Mouse (Mus musculus): Measurements from ENCODE around the gene Hist1h3i.
"Not testable (repeated sequence)": the region's sequence is repeated elsewhere in the genome, so short reads cannot be mapped to it uniquely, and the experiment has no call there.

The Hist1h3i gene

DNA sequence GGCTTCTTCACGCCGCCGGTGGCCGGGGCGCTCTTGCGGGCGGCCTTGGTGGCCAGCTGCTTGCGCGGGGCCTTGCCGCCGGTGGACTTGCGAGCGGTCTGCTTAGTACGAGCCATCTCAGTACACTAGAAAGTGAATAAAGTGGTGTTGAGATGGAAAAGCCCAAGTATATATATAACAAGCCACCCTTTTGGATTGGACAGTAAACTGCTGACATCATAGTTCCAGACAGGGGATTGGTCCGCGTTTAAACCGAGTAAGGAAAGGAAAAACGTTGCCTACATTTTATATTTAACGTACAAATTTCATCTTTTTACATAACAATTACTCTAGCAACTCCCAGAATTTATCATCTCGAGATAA lies at the start of gene Hist1h3i:
Gene Hist1h3i, minus strand, starts transcription at position 116 of the 363 bp plus-strand sequence.
- peak; percentile 84 for DNase-seq (ENCODE audit: low read depth, low spot score)

DNA sequence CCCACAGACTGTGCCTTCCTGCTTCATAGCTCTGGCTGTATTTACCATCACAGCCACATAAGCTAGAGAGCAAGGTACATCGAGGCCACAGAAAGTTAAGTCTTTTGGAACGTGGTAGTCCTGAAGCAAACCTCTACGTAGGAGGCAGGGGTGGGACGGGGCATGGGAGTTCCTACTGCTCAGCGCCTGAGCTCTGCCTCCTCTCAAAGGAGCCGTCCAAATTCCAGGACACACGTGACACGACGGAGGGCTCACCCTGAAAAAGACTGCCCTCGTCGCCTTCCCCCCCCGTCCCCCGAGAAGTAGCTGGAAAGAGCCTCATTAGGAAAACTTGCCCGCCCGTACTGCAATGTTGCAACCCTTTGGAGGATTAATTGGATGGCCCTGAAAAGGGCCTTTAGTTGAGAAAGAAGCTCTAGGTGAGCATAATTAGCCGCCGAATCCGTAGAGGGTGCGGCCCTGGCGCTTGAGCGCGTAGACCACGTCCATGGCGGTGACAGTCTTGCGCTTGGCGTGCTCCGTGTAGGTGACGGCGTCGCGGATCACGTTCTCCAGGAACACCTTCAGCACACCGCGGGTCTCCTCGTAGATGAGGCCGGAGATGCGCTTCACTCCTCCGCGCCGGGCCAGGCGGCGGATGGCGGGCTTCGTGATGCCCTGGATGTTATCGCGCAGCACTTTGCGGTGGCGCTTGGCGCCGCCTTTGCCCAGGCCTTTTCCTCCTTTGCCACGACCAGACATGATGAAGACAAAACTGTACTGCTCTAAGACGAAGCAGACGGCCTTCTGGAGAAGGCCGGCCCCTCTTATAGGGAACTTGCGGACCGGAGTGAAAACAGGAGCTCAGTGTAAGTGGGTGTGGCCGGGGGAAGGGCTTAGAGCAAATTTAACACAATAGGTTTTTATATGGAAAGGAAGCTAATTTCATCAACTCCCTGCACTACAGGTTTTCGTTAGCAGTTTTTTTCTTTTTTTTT lies 48.5 kb upstream of the Hist1h3i start, which contains the start of gene Hist1h4n:
Gene Hist1h4n, minus strand, starts transcription at position 779 of the 977 bp plus-strand sequence.
- DNase-seq (ENCODE audit: low read depth, low spot score): not testable (repeated sequence)

DNA sequence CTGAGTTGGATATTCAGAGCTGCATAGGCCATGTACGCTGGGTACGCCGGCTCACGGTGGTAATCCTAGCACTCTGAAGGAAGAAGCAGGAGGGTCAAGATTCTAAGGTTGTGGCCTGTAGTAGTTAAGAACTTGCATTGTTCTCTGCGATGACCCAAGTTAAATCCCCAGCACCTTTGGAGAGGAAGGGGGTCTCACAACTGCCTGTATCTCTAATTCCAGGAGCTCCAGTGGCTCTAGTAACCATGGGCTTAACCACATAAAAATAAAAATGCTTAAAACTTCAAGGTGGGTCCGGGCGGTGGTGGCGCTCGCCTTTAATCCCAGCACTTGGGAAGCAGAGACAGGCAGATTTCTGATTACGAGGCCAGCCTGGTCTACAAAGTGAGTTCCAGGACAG lies 47.2 kb upstream of the Hist1h3i start:
- DNase-seq (ENCODE audit: low read depth, low spot score): no peak

DNA sequence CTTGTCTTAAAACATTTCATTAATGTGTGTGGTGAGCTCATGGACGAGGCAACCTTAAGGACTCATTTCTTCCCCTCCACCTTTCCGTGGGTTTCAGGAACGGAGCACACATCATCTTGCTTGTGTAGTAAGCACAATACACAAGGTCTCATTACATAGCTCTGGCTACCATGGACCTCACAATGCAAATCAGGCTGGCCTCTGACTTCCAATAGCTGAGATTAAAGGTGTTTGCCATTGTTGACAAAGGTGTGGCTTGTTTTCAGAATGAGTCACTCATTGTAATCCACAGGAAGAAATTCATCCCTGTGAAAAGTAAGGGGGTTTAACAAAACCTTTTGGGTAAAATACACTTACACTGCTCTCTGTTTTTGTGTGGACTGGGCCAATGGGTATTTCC lies 45.3 kb upstream of the Hist1h3i start:
- no peak for DNase-seq (ENCODE audit: low read depth, low spot score)

DNA sequence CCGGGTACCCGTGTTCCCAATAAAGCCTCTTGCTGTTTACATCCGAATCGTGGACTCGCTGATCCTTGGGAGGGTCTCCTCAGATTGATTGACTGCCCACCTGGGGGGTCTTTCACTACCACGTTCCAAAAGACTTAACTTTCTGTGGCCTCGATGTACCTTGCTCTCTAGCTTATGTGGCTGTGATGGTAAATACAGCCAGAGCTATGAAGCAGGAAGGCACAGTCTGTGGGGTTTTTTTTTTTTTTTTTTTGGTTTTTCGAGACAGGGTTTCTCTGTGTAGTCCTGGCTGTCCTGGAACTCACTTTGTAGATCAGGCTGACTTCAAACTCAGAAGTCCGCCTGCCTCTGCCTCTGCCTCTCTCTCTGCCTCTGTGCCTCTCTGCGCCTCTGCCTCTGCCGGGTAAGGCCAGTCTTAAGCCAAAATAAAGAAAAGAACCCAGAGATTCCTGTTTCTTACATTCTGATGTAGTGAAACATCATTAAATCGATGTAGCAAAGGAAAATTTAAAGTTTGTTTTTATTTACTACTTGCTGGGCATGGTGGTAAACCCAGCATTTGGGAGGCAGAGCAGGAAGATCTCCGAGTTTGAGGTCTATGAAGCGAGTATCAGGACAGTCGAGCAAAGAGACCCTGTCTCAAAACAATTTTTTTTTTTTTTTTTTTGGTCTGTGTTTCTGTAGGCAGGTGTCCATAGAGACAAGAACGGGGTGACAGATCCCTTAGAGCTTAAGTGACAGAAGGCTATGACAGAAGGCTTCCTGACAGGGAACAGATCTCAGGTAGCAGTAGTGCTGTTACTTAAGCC lies 37.1 kb upstream of the Hist1h3i start:
- DNase-seq (ENCODE audit: low read depth, low spot score): not testable (repeated sequence)

DNA sequence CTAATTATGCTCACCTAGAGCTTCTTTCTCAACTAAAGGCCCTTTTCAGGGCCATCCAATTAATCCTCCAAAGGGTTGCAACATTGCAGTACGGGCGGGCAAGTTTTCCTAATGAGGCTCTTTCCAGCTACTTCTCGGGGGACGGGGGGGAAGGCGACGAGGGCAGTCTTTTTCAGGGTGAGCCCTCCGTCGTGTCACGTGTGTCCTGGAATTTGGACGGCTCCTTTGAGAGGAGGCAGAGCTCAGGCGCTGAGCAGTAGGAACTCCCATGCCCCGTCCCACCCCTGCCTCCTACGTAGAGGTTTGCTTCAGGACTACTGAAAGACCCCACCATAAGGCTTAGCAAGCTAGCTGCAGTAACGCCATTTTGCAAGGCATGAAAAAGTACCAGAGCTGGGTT lies 28.9 kb upstream of the Hist1h3i start:
- not testable (repeated sequence) for DNase-seq (ENCODE audit: low read depth, low spot score)

DNA sequence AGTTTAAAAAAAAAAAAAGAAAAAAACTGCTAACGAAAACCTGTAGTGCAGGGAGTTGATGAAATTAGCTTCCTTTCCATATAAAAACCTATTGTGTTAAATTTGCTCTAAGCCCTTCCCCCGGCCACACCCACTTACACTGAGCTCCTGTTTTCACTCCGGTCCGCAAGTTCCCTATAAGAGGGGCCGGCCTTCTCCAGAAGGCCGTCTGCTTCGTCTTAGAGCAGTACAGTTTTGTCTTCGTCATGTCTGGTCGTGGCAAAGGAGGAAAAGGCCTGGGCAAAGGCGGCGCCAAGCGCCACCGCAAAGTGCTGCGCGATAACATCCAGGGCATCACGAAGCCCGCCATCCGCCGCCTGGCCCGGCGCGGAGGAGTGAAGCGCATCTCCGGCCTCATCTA lies 28.4 kb upstream of the Hist1h3i start, which contains the start of gene Hist1h4m:
Gene Hist1h4m, plus strand, starts transcription at position 208 of the 400 bp plus-strand sequence.
- DNase-seq (ENCODE audit: low read depth, low spot score): not testable (repeated sequence)

DNA sequence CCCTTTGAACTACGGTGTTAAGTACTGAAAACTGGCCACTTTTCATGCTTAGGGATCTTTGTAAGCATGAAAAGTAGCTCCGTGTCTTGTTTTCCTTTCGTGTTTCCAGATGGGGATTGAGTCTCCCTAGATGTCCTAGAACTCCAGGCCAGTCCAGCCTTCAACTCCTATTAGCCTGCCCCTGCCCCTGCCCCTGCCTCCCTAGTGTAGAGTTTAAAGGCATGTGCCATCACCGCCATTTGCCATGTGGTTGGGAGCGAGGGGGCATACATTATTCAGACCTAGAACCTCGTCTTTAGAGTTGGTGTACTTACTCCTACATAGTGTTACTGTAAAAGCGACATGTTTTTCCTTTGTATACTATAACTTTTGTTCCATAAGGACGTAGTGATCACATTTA lies 27.9 kb upstream of the Hist1h3i start:
- not testable (repeated sequence) for DNase-seq (ENCODE audit: low read depth, low spot score)

DNA sequence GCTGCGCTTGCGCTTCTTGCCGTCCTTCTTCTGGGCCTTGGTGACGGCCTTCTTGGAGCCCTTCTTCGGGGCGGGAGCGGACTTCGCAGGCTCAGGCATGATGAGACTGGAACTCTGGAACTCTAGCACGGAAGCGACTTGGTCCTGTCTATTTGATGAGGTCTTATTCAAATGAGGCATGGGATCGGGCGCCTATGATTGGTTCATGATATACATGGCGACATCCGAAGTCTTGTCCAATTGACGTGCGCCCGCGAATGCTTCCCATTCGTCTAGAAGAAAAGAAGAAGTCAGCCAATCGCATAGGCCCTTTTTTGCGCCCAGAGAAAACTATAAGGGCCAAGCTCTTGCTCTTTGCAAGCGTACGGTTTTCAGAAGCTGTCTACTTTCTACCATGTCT lies 26.9 kb upstream of the Hist1h3i start, which contains the start of the genes Hist1h2bq and Hist1h2ao:
Gene Hist1h2bq, minus strand, starts transcription at position 125 of the 400 bp plus-strand sequence.
Gene Hist1h2ao, plus strand, starts transcription at position 393 of the 400 bp plus-strand sequence.
- DNase-seq (ENCODE audit: low read depth, low spot score): not testable (repeated sequence)

DNA sequence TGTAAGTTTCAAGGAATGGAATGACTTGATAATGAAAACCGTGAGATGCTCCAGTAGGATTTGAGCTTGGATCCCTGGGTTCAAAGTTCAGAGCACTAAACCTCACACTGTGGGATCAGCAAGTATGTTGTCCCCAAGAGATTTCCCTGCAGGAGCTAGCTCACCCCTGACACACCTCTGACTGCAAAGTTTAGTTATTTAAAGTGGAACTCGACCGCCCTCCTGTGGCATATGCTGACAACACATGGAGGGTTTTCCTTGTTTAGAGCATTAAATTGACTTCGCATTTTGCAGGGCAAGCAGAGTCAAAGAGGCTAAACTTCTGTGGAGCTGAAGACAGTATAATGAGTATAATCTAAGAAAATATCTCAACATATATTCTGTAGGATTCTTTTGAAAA lies 19.9 kb upstream of the Hist1h3i start:
- not testable (repeated sequence) for DNase-seq (ENCODE audit: low read depth, low spot score)

DNA sequence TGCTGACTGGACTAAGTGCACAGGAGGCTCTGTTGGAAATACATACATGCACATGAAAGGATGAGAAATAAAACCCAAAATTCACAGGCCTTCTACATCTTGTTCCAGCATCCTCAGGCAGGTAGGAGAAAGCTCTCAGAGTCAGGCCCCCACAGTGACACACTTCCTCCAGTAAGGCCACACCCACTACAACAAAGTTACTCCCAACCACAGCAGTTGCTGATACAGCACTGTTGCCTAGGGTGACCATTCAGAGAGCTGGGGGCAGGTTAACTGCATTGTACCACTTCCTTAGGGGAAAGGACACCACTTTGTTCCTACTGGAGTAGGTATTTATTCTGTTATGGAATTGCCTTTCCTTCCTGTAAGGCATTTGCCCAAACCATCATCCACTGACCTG lies 14.0 kb upstream of the Hist1h3i start:
- DNase-seq (ENCODE audit: low read depth, low spot score): not testable (repeated sequence)

DNA sequence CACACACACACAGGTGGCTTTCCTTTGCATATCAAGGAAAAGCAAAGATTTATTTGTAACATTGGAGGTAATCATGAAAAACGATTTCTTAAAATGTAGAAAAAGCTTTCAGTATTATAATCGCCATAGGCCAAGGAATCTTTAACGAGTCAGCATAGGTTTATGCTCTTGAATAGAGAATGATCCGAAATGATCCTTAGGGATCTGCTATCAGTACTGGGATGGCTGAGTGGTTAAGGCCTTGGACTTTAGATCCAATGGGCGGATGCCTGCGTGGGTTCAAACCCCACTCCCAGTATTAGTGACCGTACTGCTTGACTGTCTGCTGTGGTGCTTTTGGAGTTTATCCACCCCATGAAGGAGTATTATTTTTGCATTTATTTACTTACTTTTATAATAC lies 12.4 kb upstream of the Hist1h3i start:
- DNase-seq (ENCODE audit: low read depth, low spot score): no peak

DNA sequence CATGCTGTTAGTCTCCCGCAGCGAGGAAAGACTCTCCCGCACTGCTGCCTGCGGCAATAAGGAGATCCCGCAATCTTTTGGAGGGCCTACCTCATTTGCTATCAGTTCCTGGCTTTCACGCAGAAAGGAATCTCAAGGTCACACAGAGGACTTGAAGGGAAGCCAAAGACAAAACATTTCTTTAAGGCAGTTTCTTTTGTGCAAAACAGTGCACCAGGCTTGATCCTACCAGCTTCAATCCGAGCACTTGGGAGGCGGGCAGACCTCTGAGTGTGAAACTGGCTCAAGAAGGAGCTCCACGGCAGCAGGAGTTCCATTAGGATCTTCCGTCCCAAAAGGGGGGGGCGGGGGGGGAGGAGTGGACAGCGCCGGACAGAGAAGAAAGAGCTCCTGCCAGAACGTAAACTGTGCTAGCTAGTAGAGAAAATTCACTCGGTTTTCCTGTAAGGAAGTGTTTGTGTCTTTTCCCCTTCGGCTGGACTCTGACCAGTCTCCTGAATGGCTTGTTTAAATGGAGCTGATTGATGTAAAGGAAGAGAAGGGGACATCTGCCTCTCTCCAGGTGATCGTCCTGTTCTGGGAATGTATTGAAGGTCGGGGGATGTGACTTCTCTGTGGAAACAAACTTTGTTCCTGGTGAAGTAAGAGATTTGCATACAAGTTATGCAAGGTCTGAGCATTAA lies 7.6 kb upstream of the Hist1h3i start:
- no peak for DNase-seq (ENCODE audit: low read depth, low spot score)

DNA sequence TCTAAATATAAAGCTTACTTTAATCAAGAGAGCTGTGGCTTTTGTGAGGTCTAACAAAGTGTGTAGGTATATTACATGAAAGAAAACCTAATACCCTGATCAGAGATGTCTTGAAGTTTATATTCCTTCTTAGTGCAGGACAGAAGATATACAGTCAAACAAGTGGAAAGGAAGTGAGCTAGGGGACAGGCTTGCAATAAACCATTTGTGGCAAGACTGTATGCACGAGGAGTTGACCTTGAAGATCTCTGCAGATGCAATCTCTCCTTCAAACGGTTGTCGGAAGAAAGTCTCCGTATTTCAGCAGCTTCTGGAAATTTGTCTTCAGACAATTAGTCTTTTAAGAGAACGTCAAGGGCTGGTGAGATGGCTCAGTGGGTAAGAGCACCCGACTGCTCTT lies 6.8 kb upstream of the Hist1h3i start:
- DNase-seq (ENCODE audit: low read depth, low spot score): no peak

DNA sequence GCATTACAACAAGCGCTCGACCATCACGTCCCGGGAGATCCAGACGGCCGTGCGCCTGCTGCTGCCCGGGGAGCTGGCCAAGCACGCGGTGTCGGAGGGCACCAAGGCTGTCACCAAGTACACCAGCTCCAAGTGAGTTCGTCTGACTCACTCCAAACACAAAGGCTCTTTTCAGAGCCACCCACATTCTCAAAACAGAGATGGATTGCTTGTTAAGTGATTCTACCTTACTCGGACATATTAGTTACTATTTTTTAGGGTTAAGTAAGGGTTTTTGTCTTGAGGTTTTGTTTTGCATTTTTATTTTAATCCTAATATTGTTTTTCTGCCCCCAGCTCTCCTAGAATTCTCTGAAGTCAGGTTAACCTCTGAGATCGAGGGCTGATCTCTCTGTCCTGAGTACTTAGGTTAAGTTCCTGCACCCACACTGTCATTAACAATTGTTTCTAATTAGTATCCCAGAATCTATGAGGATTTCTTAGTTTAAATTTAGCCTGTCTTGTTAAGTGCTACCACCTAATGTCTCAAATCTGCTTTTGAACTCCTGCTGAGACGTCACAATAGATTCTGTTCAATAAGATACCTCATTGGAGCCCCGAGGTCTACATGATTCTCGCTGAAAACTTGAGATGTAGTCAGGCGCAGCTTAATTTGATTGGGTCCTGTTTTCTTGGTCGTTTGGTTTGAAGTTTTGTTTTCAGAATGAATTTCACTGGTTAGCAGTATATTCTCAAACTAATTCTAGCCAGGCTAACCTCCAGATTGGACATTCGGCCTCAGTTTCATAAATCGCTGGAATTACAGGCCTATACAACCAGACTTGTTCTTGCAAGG lies 4.8 kb upstream of the Hist1h3i start:
- DNase-seq (ENCODE audit: low read depth, low spot score): no peak

DNA sequence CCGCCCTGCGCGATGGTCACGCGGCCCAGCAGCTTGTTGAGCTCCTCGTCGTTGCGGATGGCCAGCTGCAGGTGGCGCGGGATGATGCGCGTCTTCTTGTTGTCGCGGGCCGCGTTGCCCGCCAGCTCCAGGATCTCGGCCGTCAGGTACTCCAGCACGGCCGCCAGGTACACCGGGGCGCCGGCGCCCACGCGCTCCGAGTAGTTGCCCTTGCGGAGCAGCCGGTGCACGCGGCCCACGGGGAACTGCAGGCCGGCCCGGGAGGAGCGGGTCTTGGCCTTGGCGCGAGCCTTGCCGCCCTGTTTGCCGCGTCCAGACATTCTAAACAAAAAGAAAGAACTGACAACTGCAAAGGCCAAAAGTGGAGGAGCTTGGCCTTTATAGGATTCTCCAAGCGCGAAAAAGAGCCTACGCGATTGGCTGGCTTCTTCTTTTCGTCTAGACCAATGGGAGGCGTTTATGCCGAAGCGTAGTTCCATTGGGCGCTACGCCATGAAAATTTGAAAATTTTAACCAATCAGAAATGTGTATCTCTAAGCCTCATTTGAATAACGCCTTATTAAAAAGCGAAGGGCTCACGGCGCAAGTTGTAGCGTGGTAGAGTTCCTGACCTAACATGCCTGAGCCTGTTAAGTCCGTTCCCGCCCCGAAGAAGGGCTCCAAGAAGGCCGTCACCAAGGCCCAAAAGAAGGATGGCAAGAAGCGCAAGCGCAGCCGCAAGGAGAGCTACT lies 3.9 kb upstream of the Hist1h3i start, which contains the start of the genes Hist1h2an and Hist1h2bp:
Gene Hist1h2an, minus strand, starts transcription at position 320 of the 731 bp plus-strand sequence.
Gene Hist1h2bp, plus strand, starts transcription at position 563 of the 731 bp plus-strand sequence.
- DNase-seq (ENCODE audit: low read depth, low spot score): peak; percentile 93

DNA sequence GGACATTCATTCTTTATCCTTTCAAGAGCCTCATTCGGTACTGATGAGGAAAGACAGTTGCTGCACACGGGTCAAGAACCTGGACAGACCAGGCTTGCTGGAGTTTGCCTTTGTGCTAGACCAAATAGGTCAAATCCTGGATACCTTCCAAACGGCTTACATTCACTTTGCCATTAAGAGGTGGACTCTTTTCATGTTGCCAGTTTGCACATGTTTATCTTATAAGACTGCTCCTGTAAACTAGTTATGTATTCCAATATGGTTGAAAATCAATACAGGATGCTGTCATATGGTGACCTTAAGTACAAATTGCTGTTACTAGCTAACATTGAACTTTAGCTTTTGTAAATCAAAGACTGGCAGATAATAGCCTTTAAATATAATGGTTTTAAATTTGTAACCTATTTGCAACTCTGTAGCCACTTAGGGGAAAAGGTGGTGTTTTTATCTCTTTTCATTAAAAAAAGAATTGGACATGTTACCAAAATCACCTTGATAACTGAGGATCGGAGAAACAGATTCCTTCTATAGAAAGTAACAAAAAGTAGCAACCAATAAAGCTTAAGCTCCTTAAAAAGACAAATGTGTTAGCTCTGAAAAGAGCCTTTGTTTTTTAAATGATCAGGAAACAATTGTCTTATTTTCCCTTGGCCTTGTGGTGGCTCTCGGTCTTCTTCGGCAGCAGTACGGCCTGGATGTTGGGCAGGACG lies 3.2 kb upstream of the Hist1h3i start:
- DNase-seq (ENCODE audit: low read depth, low spot score): no peak

DNA sequence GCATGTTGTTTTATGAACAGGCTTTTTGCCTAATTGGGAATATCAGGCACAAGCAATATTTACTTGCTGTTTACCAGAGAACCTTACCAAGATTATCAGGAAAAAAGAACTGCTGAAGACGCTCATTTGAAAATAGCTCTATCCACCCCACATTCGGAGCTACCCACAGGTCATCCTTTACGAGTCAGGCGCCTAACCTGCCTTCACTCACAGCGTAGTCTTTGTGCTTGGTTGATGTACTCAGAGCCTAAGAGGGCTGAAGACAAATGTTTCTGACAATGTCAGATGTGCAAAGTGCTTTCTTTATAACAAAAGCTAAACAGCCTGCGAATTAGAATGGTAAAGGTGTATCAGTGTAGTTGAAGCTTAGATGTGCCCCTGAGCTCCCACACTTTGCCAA lies 1.1 kb upstream of the Hist1h3i start:
- no peak for DNase-seq (ENCODE audit: low read depth, low spot score)

DNA sequence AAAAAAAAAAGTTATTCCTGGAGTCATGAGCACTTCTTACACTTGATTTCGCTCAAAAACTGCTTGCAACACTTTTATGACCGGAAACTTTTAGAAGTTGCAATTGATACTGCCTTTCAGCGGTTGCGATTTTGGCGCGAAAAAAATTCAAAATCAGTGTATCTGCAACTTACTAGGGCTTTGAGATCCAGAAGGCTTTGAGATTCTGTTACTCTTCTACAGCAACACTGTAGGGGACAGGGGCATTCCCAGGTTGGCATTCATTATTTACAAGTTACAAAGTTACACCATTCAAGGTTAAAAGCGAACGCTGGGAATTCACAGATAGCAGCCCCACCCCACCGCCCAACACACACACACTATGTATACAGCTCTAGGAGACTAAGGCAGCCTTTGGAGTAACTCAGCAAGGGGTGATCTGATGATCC lies 578 bp upstream of the Hist1h3i start:
- no peak for DNase-seq (ENCODE audit: low read depth, low spot score)

Measured in embryo, embryonic 11.5 days (tissue).